Mouse (Mus musculus): ENCODE results near the gene A530032D15Rik.
"Not testable (repeated sequence)": the region's sequence is repeated elsewhere in the genome, so short reads cannot be mapped to it uniquely, and the experiment has no call there.

A530032D15Rik gene

GRCm38 (mm10) chr1:85035801-85036200 lies 73.9 kb downstream of the A530032D15Rik start:
- not testable (repeated sequence) for DNase-seq (ENCODE audit: low spot score in 2 of 2)

- not testable (repeated sequence) for DNase-seq (ENCODE audit: low spot score in 2 of 2)
These were observed 75.3 kb downstream of the A530032D15Rik start for GRCm38 (mm10) chr1:85034394-85034793.

- DNase-seq (ENCODE audit: low spot score in 2 of 2) = not testable (repeated sequence)
These were observed 76.0 kb downstream of the A530032D15Rik start for GRCm38 (mm10) chr1:85033616-85034015.
